Mouse (Mus musculus) fat pad, adult 2 months (tissue): ENCODE results near the gene Sgcb.

ENCODE experiments used
- DNase-seq: peaks from one replicate; pipeline ENCODE4 v3.0.0-alpha.2; 2011; ENCODE audit warnings: low read depth, low spot score; ENCODE audit errors: extremely low read depth

Sgcb gene

DNA sequence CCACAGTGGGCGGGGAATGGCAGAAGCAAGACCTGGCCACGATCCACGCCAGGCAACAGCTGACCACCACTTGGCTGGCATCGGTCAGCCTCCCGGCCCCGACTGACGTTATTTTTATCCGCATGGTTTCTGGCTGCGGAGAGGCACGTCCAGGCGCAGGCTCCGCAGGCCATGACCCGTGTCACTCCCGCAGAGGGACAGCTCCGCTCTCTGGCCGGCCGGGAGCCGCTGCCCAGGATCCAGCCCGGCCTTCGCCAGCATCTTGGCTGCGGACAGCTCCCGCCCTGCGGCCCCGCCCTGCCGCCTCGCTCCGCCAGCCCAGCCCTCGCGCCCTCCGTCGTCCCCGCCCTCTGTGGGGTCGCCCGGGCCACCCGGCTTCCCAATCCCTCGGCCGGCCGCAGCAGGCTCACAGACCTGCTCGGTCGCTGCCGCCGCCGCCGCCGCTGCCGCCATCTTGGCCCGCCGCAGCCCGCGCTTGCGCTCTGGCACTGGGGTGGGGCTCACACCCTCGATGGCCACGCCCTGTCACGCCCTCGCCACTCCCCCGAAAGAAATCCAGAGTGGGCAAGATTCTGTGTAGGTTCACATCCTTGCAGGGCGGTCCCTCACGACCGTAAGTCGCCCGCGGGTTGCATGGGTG, at the start of gene Sgcb:
Gene Sgcb, minus strand, starts transcription at position 530 of the 640 bp plus-strand sequence.
- no peak for DNase-seq

DNA sequence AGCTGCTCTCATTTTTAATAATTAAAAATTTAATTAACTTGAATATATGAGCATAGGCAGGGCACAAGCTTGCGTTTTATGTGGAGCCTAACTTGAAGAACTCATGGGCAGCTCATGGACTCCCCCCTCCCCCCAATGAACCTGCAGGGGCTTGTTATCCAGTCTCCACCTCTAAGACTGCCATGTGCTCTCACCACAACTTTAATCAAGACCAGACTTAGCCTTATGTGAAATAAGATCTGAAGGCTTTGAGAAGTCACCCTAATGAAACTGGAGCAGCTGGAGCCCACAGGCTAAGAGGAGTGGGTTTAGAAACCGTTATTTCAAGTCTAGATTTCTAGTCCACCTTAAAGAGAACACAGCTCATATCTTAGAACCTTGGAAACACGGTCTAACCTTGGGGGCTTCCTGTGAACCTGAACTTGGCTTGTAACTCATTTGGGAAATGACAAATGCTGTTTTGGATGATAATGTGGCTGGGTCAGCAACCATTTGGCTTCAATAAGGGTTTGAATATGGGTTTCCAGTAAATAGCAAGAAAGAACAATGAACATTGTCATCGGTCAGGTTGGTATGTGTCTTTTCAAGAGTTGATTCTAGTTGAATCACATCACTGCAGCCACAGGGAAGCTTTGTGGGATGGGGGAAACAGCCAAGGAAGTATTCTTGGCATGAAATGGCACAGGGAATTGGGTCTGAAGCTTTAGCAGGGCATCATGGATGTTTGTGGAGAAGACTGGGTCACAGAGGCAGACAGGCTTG, 46.8 kb upstream of the Sgcb start:
- no peak for DNase-seq

DNA sequence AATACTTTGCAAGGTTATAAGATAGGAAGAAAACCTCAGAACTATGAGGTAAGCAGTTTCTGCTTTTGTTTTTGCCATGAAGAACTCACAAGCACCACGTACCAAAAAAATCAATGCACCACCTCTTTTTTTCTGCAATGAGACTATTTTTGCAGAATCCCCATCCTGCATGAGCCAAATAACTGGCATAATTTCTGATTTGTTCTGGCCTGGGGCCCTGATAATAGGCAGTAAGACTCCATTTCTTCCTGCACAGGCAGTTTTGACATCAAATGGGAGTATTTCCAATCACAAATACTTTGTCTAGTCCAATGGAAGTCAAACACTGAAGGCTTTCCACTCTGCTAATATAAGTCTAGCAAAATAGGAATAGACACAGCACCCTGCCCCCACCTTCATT, 46.2 kb upstream of the Sgcb start:
- DNase-seq: no peak

GRCm38 (mm10) chr5:73691723-73692520, 44.3 kb upstream of the Sgcb start:
- DNase-seq: no peak

DNA sequence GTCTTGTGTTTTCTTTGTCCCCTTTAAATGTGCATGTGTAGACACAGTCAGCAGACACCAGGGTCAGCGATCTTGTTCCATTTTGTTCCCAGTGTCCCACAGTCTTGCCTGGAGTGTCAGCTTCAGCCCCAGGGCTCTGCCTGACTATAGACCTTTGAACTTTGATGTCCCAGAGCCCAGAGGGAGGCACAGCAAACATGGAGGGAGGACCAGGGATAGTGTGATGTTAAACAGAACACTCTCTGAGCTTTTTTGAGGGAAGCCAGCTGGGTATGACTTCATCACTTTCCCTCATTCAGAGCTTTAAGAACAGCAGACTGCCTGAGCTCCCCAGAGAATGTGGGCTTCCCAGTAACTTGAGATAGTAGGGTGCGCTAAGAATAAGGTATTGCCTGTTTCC, 42.6 kb upstream of the Sgcb start:
- DNase-seq: no peak

GRCm38 (mm10) chr5:73688576-73688975, 41.0 kb upstream of the Sgcb start:
- DNase-seq: no peak

DNA sequence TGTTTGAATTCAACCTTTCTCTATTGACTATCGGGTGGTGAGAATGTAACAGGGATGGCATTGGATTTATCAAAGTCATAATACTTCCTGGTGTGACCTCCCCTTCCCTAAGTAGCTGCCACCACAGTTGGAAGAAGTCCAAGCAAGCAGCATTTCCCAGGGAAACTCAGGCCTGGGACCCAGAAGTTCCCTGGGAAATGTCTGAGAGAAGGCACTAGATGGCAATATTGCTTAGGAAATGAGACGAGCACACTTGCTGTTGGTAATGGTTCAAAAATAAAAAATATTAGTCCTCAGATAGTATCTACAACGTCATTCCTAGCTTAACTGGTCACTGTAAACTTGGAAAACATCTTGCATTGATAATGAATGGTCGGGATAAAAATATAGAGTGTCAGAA, 38.6 kb upstream of the Sgcb start:
- no peak for DNase-seq

DNA sequence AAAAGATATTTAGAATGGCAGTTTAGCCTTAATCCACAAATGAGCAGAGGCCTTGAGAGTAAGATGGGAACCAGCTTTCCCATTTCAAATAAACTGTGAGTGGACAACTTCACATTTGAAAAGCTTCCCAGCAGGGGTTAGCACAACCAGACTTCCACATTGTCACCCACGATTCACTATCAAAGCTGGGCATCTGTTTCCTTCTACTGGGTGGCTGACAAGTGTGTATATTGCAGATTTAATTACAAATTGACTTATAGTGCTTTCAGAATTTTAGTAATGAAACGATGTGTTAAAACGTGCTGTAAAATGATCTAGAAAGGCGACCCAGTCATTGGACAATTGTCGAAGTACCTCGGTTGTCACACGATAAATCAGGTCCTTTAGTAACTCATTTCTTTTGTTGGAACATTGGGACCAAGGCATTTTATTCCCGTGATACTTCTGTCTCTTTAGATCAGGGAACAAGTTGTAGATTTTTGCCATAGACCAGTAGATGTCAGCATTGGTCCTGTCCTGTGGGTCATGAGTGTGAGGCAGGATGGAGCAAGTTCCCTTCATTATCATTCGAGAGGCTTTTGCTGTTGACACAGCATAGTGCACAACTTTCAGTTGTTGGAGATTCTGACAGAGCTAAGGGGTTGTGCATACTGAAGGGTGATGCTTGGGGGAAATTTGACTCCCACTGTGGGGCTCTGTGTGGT, 36.3 kb upstream of the Sgcb start:
- DNase-seq: no peak

DNA sequence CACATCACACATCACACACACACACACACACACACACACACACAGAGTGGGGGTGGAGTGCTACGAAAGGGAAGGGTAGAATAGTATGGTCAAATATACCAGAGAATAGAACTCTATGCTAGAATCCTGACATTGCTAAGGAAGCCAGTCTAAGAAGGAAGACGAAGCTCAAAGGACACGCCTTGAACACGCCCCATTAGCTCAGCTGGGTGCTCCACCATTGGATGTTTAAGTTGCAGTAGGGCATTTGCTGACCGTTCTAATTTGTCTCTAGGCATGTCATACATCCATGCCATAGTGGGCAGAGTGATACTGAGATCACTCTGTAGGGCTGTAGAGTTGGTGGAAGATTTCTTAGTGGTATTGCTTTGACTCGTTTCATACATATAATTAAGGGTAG, 35.6 kb upstream of the Sgcb start:
- DNase-seq: no peak

- DNase-seq: no peak
These were observed 29.0 kb upstream of the Sgcb start for GRCm38 (mm10) chr5:73676626-73677025.

DNA sequence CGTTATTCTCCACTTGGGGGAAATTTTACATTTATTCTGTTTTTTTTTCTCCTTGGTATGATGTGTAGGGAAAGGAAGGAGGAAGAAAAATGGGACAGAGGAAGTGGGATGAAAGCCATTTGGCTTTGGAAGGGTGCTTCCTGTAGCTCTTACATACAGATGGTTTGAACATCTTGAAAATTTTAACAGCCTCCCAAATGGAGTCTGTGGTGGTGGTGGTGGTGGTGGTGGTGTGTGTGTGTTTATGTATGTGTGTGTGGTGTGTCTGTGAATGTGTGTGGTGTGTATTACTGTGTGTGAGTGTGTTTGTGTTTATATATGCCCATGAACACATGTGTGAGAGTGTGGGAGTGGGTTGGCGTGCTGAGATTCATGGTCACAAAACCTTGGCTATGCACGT, 28.0 kb upstream of the Sgcb start:
- no peak for DNase-seq

DNA sequence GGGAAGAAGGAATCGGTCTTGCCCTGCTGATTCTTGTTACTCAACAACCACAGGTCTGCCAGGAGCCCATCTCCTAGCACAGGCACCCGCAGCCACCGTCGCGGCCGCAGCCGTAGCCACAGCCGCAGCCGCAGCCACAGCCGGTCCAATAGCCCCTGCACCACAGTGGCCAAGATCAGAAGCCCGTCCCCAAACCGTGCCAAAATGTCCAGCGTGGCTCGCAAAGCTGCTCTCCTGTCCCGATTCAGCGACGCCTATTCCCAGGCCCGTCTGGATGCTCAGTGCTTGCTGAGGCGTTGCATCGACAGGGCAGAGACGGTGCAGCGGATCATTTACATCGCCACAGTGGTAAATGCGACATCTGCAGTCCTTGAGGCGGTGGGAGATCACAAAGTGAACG, 21.8 kb upstream of the Sgcb start:
- no peak for DNase-seq

DNA sequence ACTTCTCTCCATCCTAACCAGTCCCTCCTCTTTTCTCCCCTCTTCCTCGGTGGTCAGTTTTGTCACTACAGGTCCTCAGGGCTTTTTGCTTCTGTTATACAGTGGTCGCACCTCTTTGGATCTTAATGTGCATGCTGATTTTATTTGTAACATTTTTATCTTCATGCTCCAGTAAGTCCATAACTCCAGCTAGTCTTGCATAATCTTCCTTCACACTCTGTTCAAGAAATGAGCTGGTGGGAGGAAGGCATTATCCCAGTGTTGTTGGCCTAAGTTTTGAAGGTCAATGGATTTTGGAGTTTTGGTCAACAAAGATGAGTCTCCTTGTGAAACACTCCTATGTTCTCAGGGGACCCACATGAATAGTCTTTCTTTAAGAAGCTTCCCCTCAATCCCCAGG, 20.3 kb upstream of the Sgcb start:
- no peak for DNase-seq

DNA sequence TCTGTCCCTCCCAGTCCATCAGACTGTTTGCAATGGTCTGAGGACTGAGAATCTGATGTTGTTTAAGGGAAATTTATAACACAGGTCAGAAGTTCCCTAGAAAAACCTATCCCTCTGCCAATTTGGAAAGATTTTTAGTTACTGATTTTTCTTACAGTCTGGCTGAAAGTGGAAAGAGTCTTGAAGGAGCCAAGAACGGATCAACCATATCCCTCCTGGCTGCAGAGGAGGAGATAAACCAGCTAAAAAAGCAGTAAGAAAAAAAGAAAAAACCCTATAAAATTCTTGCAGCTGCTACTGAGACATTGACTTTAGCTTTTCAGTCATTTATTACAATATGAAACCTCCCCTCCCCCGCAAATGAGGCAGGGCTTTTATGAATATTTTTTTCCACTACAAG, 19.1 kb upstream of the Sgcb start:
- no peak for DNase-seq

GRCm38 (mm10) chr5:73651855-73652201, 4.2 kb upstream of the Sgcb start:
- no peak for DNase-seq

- no peak for DNase-seq
These were observed 3.7 kb upstream of the Sgcb start, which contains the start of gene Spata18 for GRCm38 (mm10) chr5:73651061-73651854. TSS of gene Spata18 (plus strand) at chr5:73651379.

- DNase-seq: no peak
These were observed 2.9 kb upstream of the Sgcb start for GRCm38 (mm10) chr5:73650365-73650964.

- DNase-seq: no peak
These were observed 5.5 kb downstream of the Sgcb start for GRCm38 (mm10) chr5:73642091-73642490.

DNA sequence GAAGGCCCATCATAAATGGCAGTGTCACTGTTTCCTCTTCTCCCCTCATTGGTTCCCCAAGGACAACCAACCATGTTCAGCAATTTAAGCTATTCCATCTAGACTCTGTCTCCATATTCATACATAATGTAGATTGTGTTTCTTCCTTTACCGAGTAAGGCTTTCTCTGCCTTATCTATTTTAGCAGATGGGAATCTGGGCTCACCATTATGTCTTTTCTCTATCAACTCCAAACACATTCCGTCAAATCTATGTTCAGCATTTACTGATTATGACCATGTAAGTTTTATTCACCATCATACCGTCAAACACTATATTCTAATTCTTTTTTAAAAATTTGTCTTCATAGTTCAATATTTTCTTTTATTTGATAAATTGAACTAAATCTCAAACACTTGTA, 6.5 kb downstream of the Sgcb start:
- no peak for DNase-seq
